Mouse (Mus musculus) kidney, embryonic 16.5 days (tissue): ENCODE measurements around the gene Gm266. TPM values are rescaled to one million over a fixed set of nuclear protein-coding genes. Genes with fewer than 3 reads are reported as not detected.
A peak's percentile ranks its signal among the peaks of the same experiment; 100 is the strongest.

Source experiments
- ATAC-seq: fragments of 200-750 bp; cut with Nextera tagmentation; 2 replicates; pipeline ENCODE4 v1.8.0; 2017; ENCODE audit warnings: moderate TSS enrichment; ENCODE audit not compliant: low FRiP score, low TSS enrichment
- H3K27ac ChIP-seq: fragments of 300-500 bp; sonication (generic); 2 replicates; pipeline ENCODE4 v1.5.1; 2014; ENCODE audit warnings: low read length
- H3K27me3 ChIP-seq: fragments of 300-500 bp; sonication (generic); 2 replicates; pipeline ENCODE4 v1.6.1; 2014; ENCODE audit warnings: low read length, control low read depth, mixed read lengths; ENCODE audit not compliant: insufficient read depth
- H3K36me3 ChIP-seq: fragments of 300-500 bp; sonication (generic); 2 replicates; pipeline ENCODE4 v1.6.1; 2014; ENCODE audit warnings: low read length, control low read depth, mixed read lengths; ENCODE audit not compliant: insufficient read depth
- H3K4me1 ChIP-seq: fragments of 300-500 bp; sonication (generic); 2 replicates; pipeline ENCODE4 v1.6.1; 2014; ENCODE audit warnings: low read length, control low read depth, mixed read lengths; ENCODE audit not compliant: insufficient read depth
- H3K4me2 ChIP-seq: fragments of 300-500 bp; sonication (generic); replicated peaks from 2 replicates; pipeline ENCODE4 v1.6.1; 2014; ENCODE audit warnings: low read depth, low read length
- H3K4me3 ChIP-seq: fragments of 300-500 bp; sonication (generic); 2 replicates; pipeline ENCODE4 v1.5.1; 2014; ENCODE audit warnings: mild to moderate bottlenecking, low read length
- H3K9ac ChIP-seq: fragments of 300-500 bp; sonication (generic); replicated peaks from 2 replicates; pipeline ENCODE4 v1.6.1; 2014; ENCODE audit warnings: low read length
- H3K9me3 ChIP-seq: fragments of 300-500 bp; sonication (generic); 2 replicates; pipeline ENCODE4 v1.6.1; 2016; ENCODE audit warnings: low read length, control low read depth
- WGBS: fragments of 180-500 bp; shearing (Covaris S2); extraction: QIAGEN DNeasy Blood & Tissue Kit; methylation state at CpG from one replicate; pipeline ENCODE4 v1.1.7; 2014; 5-methylcytosine and 5-hydroxymethylcytosine counted together
- polyA plus RNA-seq: library from polyadenylated mRNA; unstranded; fragments of >200 nt; fragmentation: Nextera tagmentation; extraction: Ambion mirVana; gene quantifications from 2 replicates; pipeline ENCODE4 v1.2.1, GENCODE M21; 2015

Gm266 gene
- polyA plus RNA-seq, 1 experiment from 2014 or later: 84.8 TPM

DNA sequence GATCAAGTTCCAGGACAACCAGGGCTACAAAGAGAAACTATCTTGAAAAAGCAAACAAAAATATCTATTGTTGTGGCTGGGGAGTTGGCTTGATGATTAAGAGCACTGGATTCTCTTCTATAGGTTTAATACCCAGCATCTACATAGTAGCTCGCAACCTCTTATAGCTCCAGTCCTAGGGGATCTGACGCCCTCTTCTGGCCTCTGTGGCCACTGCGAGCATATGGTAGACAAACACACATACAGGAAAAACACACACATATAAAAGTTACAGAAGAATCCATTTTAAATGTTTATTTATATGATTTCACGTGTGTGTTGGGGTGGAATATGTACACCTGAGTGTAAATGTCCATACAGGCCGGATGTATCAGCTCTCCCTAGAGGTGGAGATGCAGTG lies 21.4 kb upstream of the Gm266 start:
- H3K4me3 ChIP-seq: no peak overlapping the region
- H3K36me3 ChIP-seq: no peaks in the 10 kb centered on the region
- H3K4me2 ChIP-seq: no peak overlapping the region
- H3K27me3 ChIP-seq: no peaks in the 10 kb centered on the region
- no peaks in the 10 kb centered on the region; the same call in 1 of the 2 replicates for H3K9me3 ChIP-seq
- WGBS: 58% methylated on average over 5 of the region's 5 CpGs
- no peak overlapping the region for H3K27ac ChIP-seq
- no peak overlapping the region for H3K9ac ChIP-seq
- no peak for ATAC-seq
- H3K4me1 ChIP-seq: no peaks in the 10 kb centered on the region

DNA sequence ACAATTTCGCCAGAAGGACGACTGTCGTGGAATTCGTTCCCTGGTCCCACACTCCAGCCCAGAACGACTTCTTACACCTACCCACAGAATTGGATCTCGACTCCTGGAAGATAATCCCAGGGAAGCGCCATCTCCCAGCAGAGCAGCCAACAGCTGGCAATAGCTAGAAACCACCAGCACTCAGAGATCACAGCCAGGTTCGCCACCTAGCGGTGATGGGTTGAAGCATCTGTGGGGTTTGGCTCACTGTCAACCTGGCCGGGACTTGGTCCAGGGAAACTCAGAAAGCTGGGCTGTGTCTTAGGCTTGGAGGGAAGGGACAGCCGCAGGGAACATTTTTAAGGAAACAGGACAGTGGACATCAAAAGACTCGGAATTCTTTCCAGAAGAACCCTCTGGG lies 19.3 kb upstream of the Gm266 start:
- Histone ChIP-seq H3K9ac (no peak overlapping the region), H3K27me3 (no peaks in the 10 kb centered on the region), H3K27ac (no peak overlapping the region), H3K9me3 (no peaks in the 10 kb centered on the region; the same call in 1 of the 2 replicates), H3K4me3 (0 out of 2 replicates have a peak overlapping the region, but pooled peaks have one; percentile 15), H3K4me1 (0 out of 2 replicates have a peak, but pooled peaks cover 7% of the 10 kb centered on the region), H3K36me3 (no peaks in the 10 kb centered on the region), H3K4me2 (peak overlapping the region; percentile 42)
- ATAC-seq: peak; percentile 86; the same call in 1 of the 2 replicates
- 2% methylated on average over 12 of the region's 12 CpGs for WGBS

DNA sequence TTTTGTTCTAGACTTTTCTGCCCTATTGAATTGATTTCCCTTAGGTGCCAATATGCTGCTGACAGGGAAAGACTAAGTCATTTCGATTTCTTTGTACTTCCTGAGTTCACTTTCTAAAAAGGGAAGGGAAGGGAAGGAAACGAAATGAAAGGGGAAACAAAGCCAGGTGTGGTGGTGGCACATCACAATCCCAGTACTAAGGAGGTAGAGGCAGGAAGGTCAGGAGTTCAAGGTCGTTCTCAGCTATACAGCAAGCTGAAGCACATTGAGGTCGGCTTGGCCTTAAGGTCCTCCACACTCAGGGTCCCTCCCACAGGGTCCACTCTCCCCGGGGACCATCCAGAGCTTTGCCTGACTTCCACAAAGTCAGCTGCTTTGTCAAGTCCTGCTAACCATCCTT lies 17.9 kb upstream of the Gm266 start:
- Histone ChIP-seq H3K4me1 (0 out of 2 replicates have a peak, but pooled peaks cover 7% of the 10 kb centered on the region), H3K9me3 (no peaks in the 10 kb centered on the region; the same call in 1 of the 2 replicates), H3K27ac (0 out of 2 replicates have a peak overlapping the region, but pooled peaks have one; percentile 12), H3K27me3 (no peaks in the 10 kb centered on the region), H3K9ac (no peak overlapping the region), H3K36me3 (no peaks in the 10 kb centered on the region), H3K4me3 (no peak overlapping the region), H3K4me2 (no peak overlapping the region)
- no peak for ATAC-seq
- 60% methylated on average over 5 of the region's 5 CpGs for WGBS

DNA sequence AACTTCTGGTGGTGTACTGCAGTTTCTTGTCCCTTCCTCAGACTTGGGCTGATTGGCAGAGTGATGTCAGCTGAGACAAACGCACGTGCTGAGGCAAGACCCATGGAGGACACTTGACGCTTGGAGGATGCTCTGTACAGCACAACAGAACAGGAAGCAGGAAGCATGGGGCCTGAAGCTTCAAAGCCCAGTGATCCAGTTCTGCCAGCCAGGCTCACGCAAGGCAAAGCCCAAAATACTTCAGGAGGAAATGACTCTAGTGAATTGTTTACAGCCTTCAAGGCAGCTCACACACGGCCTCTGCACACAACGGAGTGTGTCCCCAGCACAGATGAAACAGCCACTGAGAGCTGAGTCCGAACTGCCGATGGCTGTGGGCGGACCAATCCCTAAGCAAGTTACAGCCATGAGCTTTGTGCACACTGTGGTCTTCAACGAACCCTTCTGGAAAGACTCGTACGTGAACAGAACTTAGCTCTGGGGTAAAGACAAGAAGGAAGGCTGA lies 17.5 kb upstream of the Gm266 start:
- ATAC-seq: no peak
- 68% methylated on average over 12 of the region's 12 CpGs for WGBS

DNA sequence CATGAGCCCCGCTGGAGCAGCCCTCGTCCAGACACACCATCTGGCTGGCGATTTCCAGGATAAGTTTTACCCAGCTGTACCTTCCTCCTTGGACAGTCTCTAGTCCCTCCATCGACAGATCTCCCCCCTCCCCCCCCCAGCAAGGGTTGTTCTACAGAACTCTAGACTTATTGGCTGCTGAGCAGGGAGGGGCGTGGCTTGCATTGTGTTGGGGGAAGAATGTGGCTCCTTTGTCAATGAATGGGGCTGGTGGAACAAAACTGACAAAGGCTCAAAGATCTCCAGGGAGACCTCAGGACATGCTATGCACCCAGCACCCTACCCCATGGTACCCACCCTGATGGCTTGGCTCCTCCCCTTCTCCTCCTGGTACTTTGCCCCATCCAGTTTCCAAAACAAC lies 15.1 kb upstream of the Gm266 start:
- Histone ChIP-seq H3K9me3 (no peaks in the 10 kb centered on the region; the same call in 1 of the 2 replicates), H3K27ac (no peak overlapping the region), H3K36me3 (no peaks in the 10 kb centered on the region), H3K9ac (no peak overlapping the region), H3K4me2 (no peak overlapping the region), H3K27me3 (no peaks in the 10 kb centered on the region), H3K4me3 (no peak overlapping the region), H3K4me1 (0 out of 2 replicates have a peak, but pooled peaks cover 7% of the 10 kb centered on the region)
- 41% methylated on average over 5 of the region's 5 CpGs for WGBS
- ATAC-seq: no peak

More for the DNA sequence above, 17.5 kb upstream of the Gm266 start:
- Histone ChIP-seq H3K27me3 (no peaks in the 10 kb centered on the region), H3K36me3 (no peaks in the 10 kb centered on the region), H3K4me3 (no peak overlapping the region), H3K9ac (no peak overlapping the region), H3K9me3 (no peaks in the 10 kb centered on the region; the same call in 1 of the 2 replicates), H3K4me1 (0 out of 2 replicates have a peak, but pooled peaks cover 7% of the 10 kb centered on the region), H3K4me2 (no peak overlapping the region), H3K27ac (0 out of 2 replicates have a peak overlapping the region, but pooled peaks have one; percentile 12)

DNA sequence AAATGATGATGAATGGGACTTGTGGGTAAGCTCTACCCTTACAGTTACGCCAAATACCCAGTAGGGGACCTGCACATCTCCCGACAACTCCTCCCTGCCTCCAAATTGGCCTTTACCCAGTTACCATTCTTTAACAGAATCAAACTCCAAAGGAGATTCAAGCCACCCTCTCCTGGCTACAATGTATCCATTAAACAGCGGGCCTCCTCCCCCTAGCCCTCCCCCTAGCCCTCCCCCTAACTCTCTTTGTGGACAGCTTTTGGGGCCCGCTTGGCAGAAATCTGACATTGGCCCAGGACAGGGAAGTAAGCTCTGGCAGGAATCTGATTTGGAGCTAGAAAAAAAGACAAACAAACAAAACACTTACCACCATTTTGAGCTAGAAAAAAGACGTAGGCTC lies 14.0 kb upstream of the Gm266 start:
- ATAC-seq: no peak
- no peaks in the 10 kb centered on the region for H3K27me3 ChIP-seq
- no peak overlapping the region for H3K27ac ChIP-seq
- no peak overlapping the region for H3K4me2 ChIP-seq
- no peaks in the 10 kb centered on the region; the same call in 1 of the 2 replicates for H3K9me3 ChIP-seq
- no peak overlapping the region for H3K4me3 ChIP-seq
- 0 out of 2 replicates have a peak, but pooled peaks cover 7% of the 10 kb centered on the region for H3K4me1 ChIP-seq
- 75% methylated on average over 5 of the region's 5 CpGs for WGBS
- no peak overlapping the region for H3K9ac ChIP-seq
- no peaks in the 10 kb centered on the region for H3K36me3 ChIP-seq

DNA sequence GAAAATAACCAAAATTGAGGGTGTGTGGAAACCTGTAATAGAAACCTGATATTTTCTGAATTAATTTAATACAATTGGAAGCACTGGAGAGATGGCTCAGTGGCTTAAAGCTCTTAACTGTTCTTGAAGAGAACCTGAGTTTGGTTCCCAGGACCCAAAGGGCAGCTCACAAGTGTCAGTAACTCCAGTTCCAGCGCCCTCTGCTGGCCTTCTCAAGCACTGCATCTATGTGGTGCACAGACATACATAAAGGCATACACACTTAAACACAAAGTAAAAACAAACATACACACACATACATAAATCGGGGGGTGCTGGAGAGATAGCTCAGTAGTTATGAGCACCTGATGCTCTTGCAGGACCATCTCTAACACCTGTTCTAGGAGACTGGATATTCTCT lies 11.5 kb upstream of the Gm266 start:
- WGBS: 49% methylated on average over 2 of the region's 2 CpGs
- H3K4me1 ChIP-seq: 0 out of 2 replicates have a peak, but pooled peaks cover 7% of the 10 kb centered on the region
- no peaks in the 10 kb centered on the region for H3K27me3 ChIP-seq
- H3K9ac ChIP-seq: no peak overlapping the region
- no peak overlapping the region for H3K27ac ChIP-seq
- no peaks in the 10 kb centered on the region for H3K36me3 ChIP-seq
- no peak overlapping the region for H3K4me3 ChIP-seq
- no peak overlapping the region for H3K4me2 ChIP-seq
- no peaks in the 10 kb centered on the region; the same call in 1 of the 2 replicates for H3K9me3 ChIP-seq
- no peak for ATAC-seq

DNA sequence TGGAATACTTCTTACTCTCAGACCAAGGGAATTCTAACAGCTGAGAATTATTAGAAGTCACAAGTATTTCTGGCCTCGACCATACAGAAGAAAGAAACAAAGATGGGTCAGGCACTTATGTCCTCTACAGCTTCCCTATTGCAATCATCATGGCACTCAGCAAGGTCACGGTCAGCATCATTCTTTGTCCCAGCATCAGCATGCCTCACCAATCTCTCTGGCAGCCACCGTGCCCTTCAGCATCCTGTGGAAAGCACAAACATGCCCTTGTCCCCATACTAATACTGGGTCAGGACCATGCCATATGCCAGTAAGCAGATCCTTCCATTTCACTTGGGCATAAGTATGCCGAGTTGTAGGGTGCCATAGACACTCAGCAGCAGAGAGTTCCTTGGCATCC lies 9.3 kb upstream of the Gm266 start:
- WGBS: 65% methylated on average over 4 of the region's 4 CpGs
- Histone ChIP-seq H3K9me3 (no peaks in the 10 kb centered on the region), H3K27ac (no peak overlapping the region), H3K27me3 (no peaks in the 10 kb centered on the region), H3K36me3 (no peaks in the 10 kb centered on the region), H3K4me3 (no peak overlapping the region), H3K4me1 (peaks cover 11% of the 10 kb centered on the region), H3K4me2 (no peak overlapping the region), H3K9ac (no peak overlapping the region)
- ATAC-seq: no peak

DNA sequence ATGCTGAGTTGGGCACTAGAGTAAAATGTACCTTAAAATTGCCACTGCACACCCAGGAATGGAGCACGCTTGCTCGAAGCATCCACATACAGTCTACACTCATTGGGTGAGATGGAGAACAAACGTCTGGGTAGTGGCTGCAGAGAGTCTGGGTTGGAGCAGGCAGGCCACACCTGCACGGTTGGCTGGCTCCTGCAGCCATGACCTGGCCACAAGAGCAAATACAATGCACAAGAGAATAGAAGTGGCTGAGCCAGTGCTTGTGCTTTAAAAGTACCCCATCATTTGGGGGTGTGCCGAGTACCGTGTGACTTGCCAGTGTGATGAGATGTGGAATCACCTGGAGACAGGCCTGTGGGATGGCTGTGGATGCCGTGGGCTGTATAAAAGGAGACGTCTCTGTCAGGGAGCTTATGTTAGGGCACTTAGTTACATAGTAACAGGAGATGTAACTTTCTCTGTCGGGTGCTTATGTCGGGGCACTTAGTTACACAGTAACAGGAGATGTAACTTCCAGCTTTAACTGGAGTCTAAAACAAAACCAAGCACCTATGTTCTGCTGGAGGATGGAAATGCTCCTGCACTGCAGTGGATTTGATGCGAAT lies 3.7 kb upstream of the Gm266 start:
- Histone ChIP-seq H3K4me1 (peaks cover 48% of the 10 kb centered on the region), H3K4me2 (peak overlapping the region; percentile 11; the same call in 1 of the 2 replicates), H3K9me3 (no peaks in the 10 kb centered on the region), H3K27me3 (no peaks in the 10 kb centered on the region; the same call in 1 of the 2 replicates), H3K27ac (peak overlapping the region; percentile 57), H3K4me3 (no peak overlapping the region), H3K9ac (no peak overlapping the region), H3K36me3 (no peaks in the 10 kb centered on the region)
- ATAC-seq: peak; percentile 40; the same call in 1 of the 2 replicates
- 44% methylated on average over 11 of the region's 11 CpGs for WGBS

DNA sequence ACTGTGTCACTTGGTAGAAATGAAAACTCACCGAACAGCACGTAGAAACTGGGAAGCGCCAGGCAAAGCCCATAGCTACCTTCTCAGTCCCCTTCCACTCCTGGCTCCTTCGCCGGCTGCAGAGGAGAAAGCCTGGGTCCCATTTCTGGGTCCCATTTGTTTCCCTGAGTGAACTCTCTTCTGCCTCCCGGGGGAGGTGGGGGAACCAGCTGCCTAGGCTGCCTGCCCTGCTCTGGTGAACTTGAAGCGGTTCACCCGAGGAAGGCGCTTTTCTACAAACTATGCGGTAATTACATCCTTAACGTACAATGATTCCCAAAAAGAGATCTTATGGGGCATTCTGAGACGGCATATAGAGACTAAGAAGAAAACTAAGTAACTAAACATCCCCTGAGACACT lies 832 bp upstream of the Gm266 start:
- H3K4me2 ChIP-seq: peak overlapping the region; percentile 90
- H3K4me1 ChIP-seq: peaks cover 48% of the 10 kb centered on the region
- H3K4me3 ChIP-seq: peak overlapping the region; percentile 64
- WGBS: 3% methylated on average over 12 of the region's 12 CpGs
- ATAC-seq: no peak; the same call in 1 of the 2 replicates
- H3K27me3 ChIP-seq: no peaks in the 10 kb centered on the region; the same call in 1 of the 2 replicates
- no peaks in the 10 kb centered on the region for H3K36me3 ChIP-seq
- peak overlapping the region; percentile 85 for H3K9ac ChIP-seq
- no peaks in the 10 kb centered on the region for H3K9me3 ChIP-seq
- H3K27ac ChIP-seq: peak overlapping the region; percentile 90
